Mouse (Mus musculus) CH12.LX (cell line): ENCODE results near the gene Slc34a2.

ENCODE experiments used
- CTCF ChIP-seq, 2 experiments: IDR thresholded peaks in 1 of 2; conservative IDR thresholded peaks in 1 of 2; 2 replicates each; pipeline ENCODE4 v1.5.1; 2011 to 2012; ENCODE audit warnings: low read depth in 2 of 2, low read length in 2 of 2, improper control_type of control experiment in 1 of 2, inconsistent platforms in 1 of 2, mild to moderate bottlenecking in 1 of 2, moderate library complexity in 1 of 2
- E2F4 ChIP-seq: IDR thresholded peaks from 2 replicates; pipeline ENCODE4 v1.6.1; 2011; ENCODE audit warnings: low read depth, low read length, improper control_type of control experiment; ENCODE audit not compliant: insufficient replicate concordance
- EP300 ChIP-seq: IDR thresholded peaks from 2 replicates; pipeline ENCODE4 v1.6.1; 2011; ENCODE audit warnings: low read length, improper control_type of control experiment
- MAFK ChIP-seq: IDR thresholded peaks from 2 replicates; pipeline ENCODE4 v1.6.1; 2011; ENCODE audit warnings: low read length, improper control_type of control experiment; ENCODE audit not compliant: insufficient replicate concordance
- NELFE ChIP-seq: IDR thresholded peaks from 2 replicates; pipeline ENCODE4 v1.6.1; 2011; ENCODE audit warnings: low read depth, low read length, improper control_type of control experiment
- POLR2A ChIP-seq: IDR thresholded peaks from 2 replicates; pipeline ENCODE4 v1.6.1; 2011; ENCODE audit warnings: low read depth, mild to moderate bottlenecking, improper control_type of control experiment, low read length
- ZC3H11A ChIP-seq: IDR thresholded peaks from 2 replicates; pipeline ENCODE4 v1.6.1; 2012; ENCODE audit warnings: low read depth, mild to moderate bottlenecking, inconsistent platforms, low read length, improper control_type of control experiment
- ZMIZ1 ChIP-seq: IDR thresholded peaks from 2 replicates; pipeline ENCODE4 v1.6.1; 2012; ENCODE audit warnings: low read depth, mild to moderate bottlenecking, inconsistent platforms, low read length, improper control_type of control experiment
- ZNF384 ChIP-seq: IDR thresholded peaks from 2 replicates; pipeline ENCODE4 v1.6.1; 2012; ENCODE audit warnings: low read depth, low read length, improper control_type of control experiment, inconsistent platforms

- no peak for TF ChIP-seq ZNF384
- no peak for TF ChIP-seq NELFE
- no peak for TF ChIP-seq E2F4
- no peak for TF ChIP-seq MAFK
- no peak for TF ChIP-seq EP300
- TF ChIP-seq ZC3H11A = no peak
- TF ChIP-seq POLR2A = no peak
- no peak for TF ChIP-seq ZMIZ1
- TF ChIP-seq CTCF (conservative IDR thresholded peaks at IDR 0.05 in 1 of 2, IDR thresholded peaks at IDR 0.05 in 1 of 2; ENCODE audit: low read depth in 2 of 2, low read length in 2 of 2) = no peak
These were observed 21.3 kb upstream of the Slc34a2 start for GRCm38 (mm10) chr5:53016606-53017005.
